Mouse (Mus musculus): Measurements from ENCODE around the gene Gal3st1. TPM values are rescaled to one million over a fixed set of nuclear protein-coding genes. Genes with fewer than 3 reads are reported as not detected.

Gene Gal3st1
- polyA plus RNA-seq, 1 experiment from 2014 or later, result 30.6 TPM

- H3K36me3 ChIP-seq (ENCODE audit: control insufficient read depth, insufficient read depth), result 0 out of 2 replicates have a peak, but pooled peaks cover 4% of the 10 kb centered on the region
- ATAC-seq, result peak; percentile 89
- H3K27me3 ChIP-seq (replicated peaks; ENCODE audit: control insufficient read depth, insufficient read depth, low read length), result no peaks in the 10 kb centered on the region
- H3K27ac ChIP-seq (ENCODE audit: low read depth, low read length), result peak within 1 kb of the TSS; percentile 68
- under 1% methylated on average over 31 of the region's 31 CpGs for WGBS
- H3K9ac ChIP-seq (ENCODE audit: low read depth, low read length), result peak within 1 kb of the TSS; percentile 59
- peak within 1 kb of the TSS; percentile 64 for H3K4me3 ChIP-seq (ENCODE audit: low read depth, low read length)
- TF ChIP-seq CTCF (IDR thresholded peaks at IDR 0.05; ENCODE audit: low read depth), result no peak
- peak within 1 kb of the TSS; percentile 77 for H3K4me2 ChIP-seq (replicated peaks; ENCODE audit: low read depth)
- peaks cover 3% of the 10 kb centered on the region; the same call in 1 of the 2 replicates for H3K4me1 ChIP-seq (replicated peaks; ENCODE audit: control insufficient read depth, insufficient read depth, low read length)
- H3K9me3 ChIP-seq (ENCODE audit: control insufficient read depth), result no peaks in the 10 kb centered on the region
Observed at GRCm38 (mm10) chr11:3963610-3964415, 19.6 kb upstream of the Gal3st1 start, which contains the start of gene Pes1. TSS of gene Pes1 (plus strand) at chr11:3963975.

DNA sequence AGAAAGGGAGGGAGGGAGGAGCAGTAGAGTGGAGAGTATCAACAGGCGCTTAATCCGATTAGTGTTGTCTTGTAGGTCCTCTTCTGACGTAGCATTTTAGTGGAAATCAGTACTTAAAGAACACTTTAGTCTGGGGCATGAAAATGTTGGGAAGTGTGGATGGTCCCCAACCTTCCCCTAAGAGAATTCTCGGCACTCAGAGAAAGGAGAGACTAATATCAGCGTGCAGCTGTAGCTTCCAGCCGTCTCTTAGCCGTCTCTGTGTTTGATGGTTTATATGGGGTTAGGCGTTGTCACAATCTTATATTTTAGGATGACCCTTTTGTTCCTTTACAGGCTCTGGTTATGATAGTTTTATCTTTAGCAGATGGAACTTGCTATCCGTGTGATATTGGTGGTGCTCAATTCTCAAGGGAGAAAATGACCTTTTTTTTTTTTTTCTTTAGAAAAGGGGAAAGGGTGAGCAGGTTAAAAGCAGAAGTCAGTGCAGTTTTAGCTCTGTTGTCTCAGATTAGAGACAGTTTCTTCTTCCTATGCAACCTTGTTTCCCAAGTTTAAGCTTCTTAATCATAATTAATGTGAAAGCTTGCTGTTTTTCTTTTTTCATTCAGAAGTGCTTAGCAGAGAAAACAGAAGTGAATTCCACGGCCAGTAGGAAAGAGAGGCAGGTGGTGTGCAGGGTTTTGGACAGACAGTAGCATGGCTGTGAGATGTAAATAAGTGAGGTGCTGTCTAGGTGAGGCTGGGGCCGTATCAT is 18.8 kb upstream of the Gal3st1 start:
- peak overlapping the region; percentile 68 for H3K27ac ChIP-seq (ENCODE audit: low read depth, low read length)
- no peak for TF ChIP-seq CTCF (IDR thresholded peaks at IDR 0.05; ENCODE audit: low read depth)
- 11% methylated on average over 11 of the region's 11 CpGs for WGBS

DNA sequence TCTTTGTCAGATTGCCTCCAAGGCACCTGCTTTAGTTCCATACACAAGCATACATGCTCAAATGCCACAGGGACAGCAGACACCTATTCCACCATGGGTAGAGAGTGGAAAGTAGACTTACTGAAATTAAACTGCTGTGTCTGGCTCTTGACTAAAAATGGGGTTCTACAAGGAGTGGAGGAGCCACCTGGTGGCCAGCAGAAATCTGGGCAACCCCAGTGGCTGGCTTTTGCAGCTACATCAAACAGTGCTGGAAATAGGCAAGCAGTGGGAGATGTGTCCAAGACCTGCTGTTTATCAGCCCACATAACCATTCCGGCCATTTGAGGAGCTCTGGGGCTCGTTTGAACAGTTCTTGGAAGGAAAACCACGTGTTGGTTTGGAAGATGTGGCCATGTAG is 13.6 kb upstream of the Gal3st1 start:
- Histone ChIP-seq H3K36me3 (ENCODE audit: control insufficient read depth, insufficient read depth) (peaks cover 63% of the 10 kb centered on the region), H3K27ac (ENCODE audit: low read depth, low read length) (no peak overlapping the region), H3K27me3 (replicated peaks; ENCODE audit: control insufficient read depth, insufficient read depth, low read length) (no peaks in the 10 kb centered on the region), H3K9ac (ENCODE audit: low read depth, low read length) (no peak overlapping the region), H3K4me2 (replicated peaks; ENCODE audit: low read depth) (no peak overlapping the region), H3K4me3 (ENCODE audit: low read depth, low read length) (no peak overlapping the region), H3K9me3 (ENCODE audit: control insufficient read depth) (no peaks in the 10 kb centered on the region), H3K4me1 (replicated peaks; ENCODE audit: control insufficient read depth, insufficient read depth, low read length) (no peaks in the 10 kb centered on the region)
- WGBS, result 77% methylated on average over 3 of the region's 3 CpGs
- peak; percentile 54 for TF ChIP-seq CTCF (IDR thresholded peaks at IDR 0.05; ENCODE audit: low read depth)
- no peak for ATAC-seq

More for the DNA sequence above, 18.8 kb upstream of the Gal3st1 start:
- ATAC-seq, result no peak
- H3K4me2 ChIP-seq (replicated peaks; ENCODE audit: low read depth), result peak overlapping the region; percentile 77
- H3K4me1 ChIP-seq (replicated peaks; ENCODE audit: control insufficient read depth, insufficient read depth, low read length), result peaks cover 3% of the 10 kb centered on the region; the same call in 1 of the 2 replicates
- no peaks in the 10 kb centered on the region for H3K27me3 ChIP-seq (replicated peaks; ENCODE audit: control insufficient read depth, insufficient read depth, low read length)
- H3K4me3 ChIP-seq (ENCODE audit: low read depth, low read length), result peak overlapping the region; percentile 64
- H3K9ac ChIP-seq (ENCODE audit: low read depth, low read length), result peak overlapping the region; percentile 59
- H3K36me3 ChIP-seq (ENCODE audit: control insufficient read depth, insufficient read depth), result peaks cover 11% of the 10 kb centered on the region; the same call in 1 of the 2 replicates
- no peaks in the 10 kb centered on the region for H3K9me3 ChIP-seq (ENCODE audit: control insufficient read depth)

DNA sequence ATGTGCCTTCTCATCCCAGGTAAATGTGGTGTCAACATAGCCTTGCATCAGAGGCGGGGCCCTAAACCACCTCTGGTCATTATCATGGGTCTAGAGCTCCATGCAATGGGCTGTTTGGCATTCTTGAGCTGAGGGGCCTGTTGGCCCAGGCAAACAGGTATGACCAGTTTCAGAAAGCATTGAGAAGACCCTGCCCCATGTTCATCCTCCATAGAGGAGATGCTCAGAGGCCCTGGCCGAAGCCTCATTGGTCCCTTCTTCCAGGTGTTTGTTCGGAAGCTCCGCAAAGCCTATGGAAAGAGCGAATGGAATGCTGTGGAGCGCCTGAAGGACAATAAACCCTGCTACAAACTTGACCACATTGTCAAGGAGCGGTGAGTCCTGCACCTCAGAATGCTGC is 13.1 kb upstream of the Gal3st1 start:
- no peak for TF ChIP-seq CTCF (IDR thresholded peaks at IDR 0.05; ENCODE audit: low read depth)
- Histone ChIP-seq H3K9me3 (ENCODE audit: control insufficient read depth) (no peaks in the 10 kb centered on the region), H3K36me3 (ENCODE audit: control insufficient read depth, insufficient read depth) (peaks cover 68% of the 10 kb centered on the region), H3K27ac (ENCODE audit: low read depth, low read length) (0 out of 2 replicates have a peak overlapping the region, but pooled peaks have one; percentile 35), H3K4me2 (replicated peaks; ENCODE audit: low read depth) (no peak overlapping the region), H3K27me3 (replicated peaks; ENCODE audit: control insufficient read depth, insufficient read depth, low read length) (no peaks in the 10 kb centered on the region), H3K4me1 (replicated peaks; ENCODE audit: control insufficient read depth, insufficient read depth, low read length) (no peaks in the 10 kb centered on the region), H3K9ac (ENCODE audit: low read depth, low read length) (no peak overlapping the region), H3K4me3 (ENCODE audit: low read depth, low read length) (no peak overlapping the region)
- no peak for ATAC-seq
- 91% methylated on average over 7 of the region's 7 CpGs for WGBS

GRCm38 (mm10) chr11:3973081-3973480 is 10.4 kb upstream of the Gal3st1 start:
- Histone ChIP-seq H3K27ac (ENCODE audit: low read depth, low read length) (no peak overlapping the region), H3K36me3 (ENCODE audit: control insufficient read depth, insufficient read depth) (peaks cover 94% of the 10 kb centered on the region), H3K4me3 (ENCODE audit: low read depth, low read length) (no peak overlapping the region), H3K9ac (ENCODE audit: low read depth, low read length) (no peak overlapping the region), H3K9me3 (ENCODE audit: control insufficient read depth) (no peaks in the 10 kb centered on the region), H3K4me1 (replicated peaks; ENCODE audit: control insufficient read depth, insufficient read depth, low read length) (no peaks in the 10 kb centered on the region), H3K4me2 (replicated peaks; ENCODE audit: low read depth) (no peak overlapping the region), H3K27me3 (replicated peaks; ENCODE audit: control insufficient read depth, insufficient read depth, low read length) (no peaks in the 10 kb centered on the region)
- no peak for TF ChIP-seq CTCF (IDR thresholded peaks at IDR 0.05; ENCODE audit: low read depth)
- no peak for ATAC-seq
- WGBS, result 92% methylated on average over 7 of the region's 7 CpGs

DNA sequence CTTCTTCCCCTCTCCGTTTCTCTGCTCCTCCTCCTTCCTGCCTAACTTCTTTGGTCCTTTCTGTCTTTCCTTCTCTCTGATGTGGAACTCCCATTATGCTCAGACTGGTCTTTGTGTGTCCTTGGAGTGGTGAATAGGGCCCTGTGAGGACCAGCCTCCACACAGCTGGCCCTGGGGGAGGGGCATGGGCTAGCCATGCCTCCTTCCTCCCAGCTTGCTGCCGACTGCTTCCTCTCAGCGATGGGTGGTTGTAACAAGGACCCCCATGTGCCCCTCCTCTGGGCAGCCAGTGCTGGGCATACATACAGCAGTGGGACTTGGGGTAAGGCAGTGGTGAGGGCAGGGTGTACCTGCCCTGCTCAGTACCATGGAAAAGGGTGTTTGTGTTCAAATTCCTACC is 9.1 kb upstream of the Gal3st1 start:
- WGBS, result 77% methylated on average over 3 of the region's 3 CpGs
- no peak overlapping the region for H3K4me2 ChIP-seq (replicated peaks; ENCODE audit: low read depth)
- ATAC-seq, result no peak

More for the DNA sequence above, 9.1 kb upstream of the Gal3st1 start:
- Histone ChIP-seq H3K27ac (ENCODE audit: low read depth, low read length) (no peak overlapping the region), H3K4me1 (replicated peaks; ENCODE audit: control insufficient read depth, insufficient read depth, low read length) (no peaks in the 10 kb centered on the region), H3K9me3 (ENCODE audit: control insufficient read depth) (no peaks in the 10 kb centered on the region), H3K36me3 (ENCODE audit: control insufficient read depth, insufficient read depth) (peaks cover 98% of the 10 kb centered on the region), H3K9ac (ENCODE audit: low read depth, low read length) (no peak overlapping the region), H3K27me3 (replicated peaks; ENCODE audit: control insufficient read depth, insufficient read depth, low read length) (no peaks in the 10 kb centered on the region), H3K4me3 (ENCODE audit: low read depth, low read length) (no peak overlapping the region)
- no peak for TF ChIP-seq CTCF (IDR thresholded peaks at IDR 0.05; ENCODE audit: low read depth)
